Mouse (Mus musculus) forebrain, embryonic 12.5 days (tissue): ENCODE measurements at regions not wholly inside any gene's neighbourhood (a gene's known extent, or its start where the extent isn't known, plus 50 kb on each side); places are given as distances from the start of the nearest gene placed in this dataset.

Experiments
- ATAC-seq: fragments of 200-750 bp; cut with Nextera tagmentation; 2 replicates; pipeline ENCODE4 v1.8.0; 2017; ENCODE audit warnings: moderate TSS enrichment; ENCODE audit not compliant: low FRiP score
- H3K27ac ChIP-seq: fragments of 300-500 bp; sonication (generic); 2 replicates; pipeline ENCODE4 v1.5.1; 2016; ENCODE audit warnings: mild to moderate bottlenecking
- H3K27me3 ChIP-seq: fragments of 300-500 bp; sonication (generic); 2 replicates; pipeline ENCODE4 v1.6.1; 2016; ENCODE audit warnings: mild to moderate bottlenecking
- H3K36me3 ChIP-seq: fragments of 300-500 bp; sonication (generic); replicated peaks from 2 replicates; pipeline ENCODE4 v1.6.1; 2016; ENCODE audit warnings: mild to moderate bottlenecking
- H3K4me1 ChIP-seq: fragments of 300-500 bp; sonication (generic); 2 replicates; pipeline ENCODE4 v1.6.1; 2016
- H3K4me2 ChIP-seq: fragments of 300-500 bp; sonication (generic); 2 replicates; pipeline ENCODE4 v1.6.1; 2016; ENCODE audit warnings: mild to moderate bottlenecking, moderate library complexity
- H3K4me3 ChIP-seq: fragments of 300-500 bp; sonication (generic); replicated peaks from 2 replicates; pipeline ENCODE4 v1.5.1; 2016; ENCODE audit warnings: mild to moderate bottlenecking
- H3K9ac ChIP-seq: fragments of 300-500 bp; sonication (generic); 2 replicates; pipeline ENCODE4 v1.6.1; 2016; ENCODE audit warnings: mild to moderate bottlenecking
- H3K9me3 ChIP-seq: fragments of 300-500 bp; sonication (generic); 2 replicates; pipeline ENCODE4 v1.6.1; 2016
- WGBS: fragments of 180-500 bp; shearing (Covaris S2); methylation state at CpG from one replicate; pipeline ENCODE4 v1.1.7; 2016; 5-methylcytosine and 5-hydroxymethylcytosine counted together

GRCm38 (mm10) chr13:44249119-44249518, 464.5 kb downstream of the Cd83 start:
- Histone ChIP-seq H3K4me1 (peaks cover 9% of the 10 kb centered on the region), H3K27ac (no peak overlapping the region), H3K27me3 (0 out of 2 replicates have a peak, but pooled peaks cover 5% of the 10 kb centered on the region), H3K4me3 (no peak overlapping the region), H3K36me3 (no peaks in the 10 kb centered on the region), H3K9ac (no peak overlapping the region), H3K9me3 (no peaks in the 10 kb centered on the region), H3K4me2 (no peak overlapping the region)
- ATAC-seq: no peak
- WGBS: 95% methylated on average over 2 of the region's 2 CpGs

DNA sequence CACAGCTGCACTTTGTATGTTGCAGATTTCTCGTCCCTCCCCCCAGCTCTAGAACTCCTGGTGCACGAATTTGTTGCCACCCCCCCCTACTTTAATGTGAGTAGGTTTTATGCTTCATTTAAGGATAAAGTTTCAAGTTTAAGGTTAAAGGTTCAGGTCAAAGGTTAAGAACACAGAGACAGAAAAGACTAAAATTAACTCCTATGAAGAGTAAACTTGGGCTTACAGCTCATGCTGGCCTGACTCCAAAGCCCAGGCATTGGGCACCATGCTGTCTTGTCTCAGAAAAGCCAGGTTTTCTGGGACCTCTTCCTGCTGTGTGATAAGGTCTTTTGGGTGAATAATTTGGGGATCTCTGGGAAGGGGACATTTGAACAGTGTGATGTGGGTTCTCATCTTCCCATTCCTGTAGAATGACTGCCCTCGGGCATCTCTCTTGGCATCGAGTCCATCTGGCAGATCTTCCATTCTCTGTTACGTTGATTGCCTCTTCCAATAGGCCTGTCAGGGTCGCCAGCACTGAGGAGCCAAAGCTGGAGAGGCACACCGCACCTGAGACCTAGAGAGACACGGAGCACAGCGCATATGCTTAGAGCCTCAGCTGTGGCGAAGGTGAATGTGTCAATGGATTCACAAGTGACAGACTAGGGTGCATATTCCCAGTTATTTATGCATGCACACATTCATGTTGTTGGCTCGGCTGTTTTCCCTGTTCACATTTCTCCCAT, 466.1 kb downstream of the Cd83 start:
- H3K4me1 ChIP-seq: peaks cover 9% of the 10 kb centered on the region
- no peak overlapping the region for H3K9ac ChIP-seq
- H3K4me2 ChIP-seq: no peak overlapping the region
- H3K27me3 ChIP-seq: 0 out of 2 replicates have a peak, but pooled peaks cover 5% of the 10 kb centered on the region
- no peak overlapping the region for H3K4me3 ChIP-seq
- no peaks in the 10 kb centered on the region for H3K36me3 ChIP-seq
- 80% methylated on average over 11 of the region's 11 CpGs for WGBS
- H3K27ac ChIP-seq: no peak overlapping the region
- no peaks in the 10 kb centered on the region for H3K9me3 ChIP-seq
- no peak for ATAC-seq

DNA sequence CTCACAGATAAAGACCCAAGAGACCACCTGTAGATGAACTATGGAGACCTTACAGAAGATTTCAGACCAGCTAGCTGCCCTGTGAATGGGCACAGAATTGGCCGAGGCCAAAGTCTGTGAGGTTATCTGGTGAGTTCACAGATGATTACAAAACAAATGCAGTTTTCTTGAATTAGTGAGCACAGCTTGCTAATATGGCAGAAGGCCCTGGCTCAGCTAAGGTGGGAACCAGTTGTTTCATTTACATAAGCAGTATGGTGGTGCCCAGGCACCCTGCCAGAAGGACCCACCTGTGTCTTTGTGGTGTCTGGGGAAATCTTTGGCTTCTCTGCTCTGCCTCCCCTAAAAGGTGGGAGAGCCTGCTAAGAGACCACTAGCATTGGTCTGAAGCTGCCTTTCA, 466.9 kb downstream of the Cd83 start:
- Histone ChIP-seq H3K27me3 (0 out of 2 replicates have a peak, but pooled peaks cover 5% of the 10 kb centered on the region), H3K9ac (no peak overlapping the region), H3K27ac (no peak overlapping the region), H3K4me1 (peaks cover 9% of the 10 kb centered on the region), H3K4me3 (no peak overlapping the region), H3K9me3 (no peaks in the 10 kb centered on the region), H3K36me3 (no peaks in the 10 kb centered on the region), H3K4me2 (no peak overlapping the region)
- ATAC-seq: no peak
- 87% methylated on average over 1 of the region's 1 CpGs for WGBS

- no peak for ATAC-seq
- Histone ChIP-seq H3K9me3 (no peaks in the 10 kb centered on the region), H3K27me3 (0 out of 2 replicates have a peak, but pooled peaks cover 5% of the 10 kb centered on the region), H3K27ac (no peak overlapping the region), H3K9ac (no peak overlapping the region), H3K4me3 (no peak overlapping the region), H3K4me1 (peaks cover 9% of the 10 kb centered on the region), H3K4me2 (no peak overlapping the region), H3K36me3 (no peaks in the 10 kb centered on the region)
- WGBS: 88% methylated on average over 3 of the region's 3 CpGs
Observed at GRCm38 (mm10) chr13:44252496-44252895, 467.9 kb downstream of the Cd83 start.

DNA sequence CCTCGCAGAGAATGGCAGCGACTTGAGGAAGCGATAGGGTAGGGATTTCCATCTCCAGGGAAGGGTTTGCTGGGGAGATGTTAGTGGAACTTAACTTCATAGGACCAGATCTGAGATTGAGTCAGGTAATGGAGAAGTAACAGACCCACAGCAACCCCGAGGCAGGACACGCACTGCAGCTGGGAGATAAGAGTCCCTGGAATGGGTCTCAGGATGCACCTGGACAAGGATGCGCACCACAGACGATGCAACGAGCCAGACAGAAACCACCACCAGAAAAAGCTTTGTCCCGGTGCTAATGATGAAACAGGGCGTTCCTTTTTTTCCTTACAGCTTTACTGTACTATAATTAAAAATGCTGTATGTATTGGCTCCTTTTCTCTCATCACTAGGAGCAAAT, 470.9 kb upstream of the Jarid2 start:
- 94% methylated on average over 10 of the region's 10 CpGs for WGBS
- ATAC-seq: no peak
- no peaks in the 10 kb centered on the region for H3K9me3 ChIP-seq

GRCm38 (mm10) chr13:44260039-44260438, 469.2 kb upstream of the Jarid2 start:
- H3K4me3 ChIP-seq: no peak overlapping the region
- ATAC-seq: no peak
- no peaks in the 10 kb centered on the region for H3K4me1 ChIP-seq
- no peak overlapping the region for H3K9ac ChIP-seq
- no peaks in the 10 kb centered on the region for H3K9me3 ChIP-seq
- no peaks in the 10 kb centered on the region for H3K36me3 ChIP-seq
- H3K4me2 ChIP-seq: no peak overlapping the region
- no peak overlapping the region for H3K27ac ChIP-seq
- peaks cover 10% of the 10 kb centered on the region; the same call in 1 of the 2 replicates for H3K27me3 ChIP-seq
- 78% methylated on average over 6 of the region's 6 CpGs for WGBS

More for the DNA sequence above, 470.9 kb upstream of the Jarid2 start:
- Histone ChIP-seq H3K4me2 (no peak overlapping the region), H3K4me1 (no peaks in the 10 kb centered on the region), H3K27me3 (peaks cover 10% of the 10 kb centered on the region; the same call in 1 of the 2 replicates), H3K9ac (no peak overlapping the region), H3K27ac (no peak overlapping the region), H3K4me3 (no peak overlapping the region), H3K36me3 (no peaks in the 10 kb centered on the region)

- Histone ChIP-seq H3K4me2 (no peak overlapping the region), H3K4me1 (no peaks in the 10 kb centered on the region), H3K9me3 (no peaks in the 10 kb centered on the region), H3K4me3 (no peak overlapping the region), H3K27me3 (peaks cover 10% of the 10 kb centered on the region; the same call in 1 of the 2 replicates), H3K27ac (no peak overlapping the region), H3K9ac (no peak overlapping the region), H3K36me3 (no peaks in the 10 kb centered on the region)
- no peak for ATAC-seq
- 84% methylated on average over 8 of the region's 8 CpGs for WGBS
Observed at GRCm38 (mm10) chr13:44260637-44261333, 468.5 kb upstream of the Jarid2 start.

GRCm38 (mm10) chr13:44272746-44273524, 456.3 kb upstream of the Jarid2 start:
- H3K9ac ChIP-seq: no peak overlapping the region
- no peak overlapping the region for H3K27ac ChIP-seq
- H3K36me3 ChIP-seq: no peaks in the 10 kb centered on the region
- H3K27me3 ChIP-seq: no peaks in the 10 kb centered on the region
- H3K4me1 ChIP-seq: no peaks in the 10 kb centered on the region
- H3K4me3 ChIP-seq: no peak overlapping the region
- WGBS: 83% methylated on average over 16 of the region's 16 CpGs
- no peaks in the 10 kb centered on the region for H3K9me3 ChIP-seq
- H3K4me2 ChIP-seq: no peak overlapping the region
- ATAC-seq: no peak

- Histone ChIP-seq H3K9ac (no peak overlapping the region), H3K4me3 (no peak overlapping the region), H3K4me2 (no peak overlapping the region), H3K4me1 (no peaks in the 10 kb centered on the region; the same call in none of the 2 replicates), H3K36me3 (no peaks in the 10 kb centered on the region), H3K27ac (no peak overlapping the region), H3K9me3 (no peaks in the 10 kb centered on the region), H3K27me3 (no peaks in the 10 kb centered on the region)
- no peak for ATAC-seq
- 92% methylated on average over 3 of the region's 3 CpGs for WGBS
Observed at GRCm38 (mm10) chr13:44277952-44278351, 451.3 kb upstream of the Jarid2 start.

DNA sequence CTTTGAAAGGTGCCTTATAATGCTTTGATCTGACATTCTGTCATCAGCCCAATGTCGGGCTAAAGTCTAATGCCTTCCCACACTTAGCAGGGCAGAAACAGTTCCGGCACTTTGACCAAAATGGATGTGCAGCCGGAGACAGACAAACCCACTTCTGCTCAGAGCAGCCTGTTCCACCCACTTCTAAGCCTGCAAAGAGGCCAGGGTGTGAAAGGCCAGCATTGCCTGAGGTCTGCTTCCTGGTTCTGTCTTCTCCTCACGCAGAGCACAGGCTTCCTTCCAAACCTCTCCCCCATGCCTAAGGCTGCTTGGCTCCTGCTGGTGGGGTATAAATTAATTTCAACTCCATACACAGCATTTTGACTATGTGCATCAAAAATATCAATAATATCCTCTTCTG, 450.2 kb upstream of the Jarid2 start:
- WGBS: 73% methylated on average over 4 of the region's 4 CpGs
- ATAC-seq: no peak

DNA sequence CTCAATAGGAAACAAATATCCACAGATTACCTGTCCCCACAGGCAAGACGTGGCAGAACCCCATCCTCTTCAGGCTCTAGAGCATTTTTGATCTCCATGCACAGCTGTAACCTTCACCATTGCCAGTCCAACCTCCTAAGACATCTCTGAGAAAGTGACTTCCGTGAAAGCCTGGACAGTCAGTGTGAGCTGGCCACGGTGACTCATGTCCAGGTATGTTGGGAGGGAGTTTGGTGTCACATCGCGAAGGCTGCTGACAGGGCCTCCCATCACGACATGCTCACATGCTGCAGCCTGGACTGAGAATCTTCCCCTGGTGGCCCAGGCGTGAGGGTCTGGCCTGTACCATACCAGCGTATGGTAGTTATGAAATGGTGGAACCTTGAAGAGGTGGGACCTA, 449.0 kb upstream of the Jarid2 start:
- Histone ChIP-seq H3K27ac (no peak overlapping the region), H3K4me1 (no peaks in the 10 kb centered on the region; the same call in none of the 2 replicates), H3K9ac (no peak overlapping the region), H3K36me3 (no peaks in the 10 kb centered on the region), H3K4me3 (no peak overlapping the region), H3K9me3 (no peaks in the 10 kb centered on the region), H3K4me2 (no peak overlapping the region), H3K27me3 (no peaks in the 10 kb centered on the region)
- no peak for ATAC-seq
- WGBS: 97% methylated on average over 8 of the region's 8 CpGs

More for the DNA sequence above, 450.2 kb upstream of the Jarid2 start:
- Histone ChIP-seq H3K9me3 (no peaks in the 10 kb centered on the region), H3K36me3 (no peaks in the 10 kb centered on the region), H3K4me3 (no peak overlapping the region), H3K4me2 (no peak overlapping the region), H3K4me1 (no peaks in the 10 kb centered on the region; the same call in none of the 2 replicates), H3K9ac (no peak overlapping the region), H3K27ac (no peak overlapping the region), H3K27me3 (no peaks in the 10 kb centered on the region)

DNA sequence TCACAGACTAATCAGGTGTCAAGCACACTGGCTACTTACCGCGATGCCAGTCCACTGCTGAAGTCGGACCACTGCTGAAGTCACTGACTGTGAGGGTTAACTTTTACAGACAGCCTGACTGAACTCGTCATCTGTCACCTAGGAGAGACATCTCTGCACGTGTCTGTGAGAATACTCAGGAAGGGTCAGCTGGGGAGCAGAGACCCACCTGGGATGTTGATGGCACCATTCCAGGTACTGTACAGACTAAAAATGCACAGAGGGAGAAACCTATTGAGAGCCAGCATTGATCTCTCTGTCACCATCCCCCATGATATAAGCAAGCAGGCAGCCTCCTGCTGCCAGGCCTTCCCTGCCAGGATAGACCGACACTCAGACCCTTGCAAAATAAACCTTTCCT, 447.5 kb upstream of the Jarid2 start:
- Histone ChIP-seq H3K4me1 (no peaks in the 10 kb centered on the region; the same call in none of the 2 replicates), H3K36me3 (no peaks in the 10 kb centered on the region), H3K4me3 (no peak overlapping the region), H3K27ac (no peak overlapping the region), H3K9ac (no peak overlapping the region), H3K4me2 (no peak overlapping the region), H3K27me3 (no peaks in the 10 kb centered on the region), H3K9me3 (no peaks in the 10 kb centered on the region)
- WGBS: 67% methylated on average over 6 of the region's 6 CpGs
- no peak for ATAC-seq
